Mouse (Mus musculus): ENCODE results near the gene Scn8a.
A peak's percentile ranks its signal among the peaks of the same experiment; 100 is the strongest.

Scn8a gene

DNA sequence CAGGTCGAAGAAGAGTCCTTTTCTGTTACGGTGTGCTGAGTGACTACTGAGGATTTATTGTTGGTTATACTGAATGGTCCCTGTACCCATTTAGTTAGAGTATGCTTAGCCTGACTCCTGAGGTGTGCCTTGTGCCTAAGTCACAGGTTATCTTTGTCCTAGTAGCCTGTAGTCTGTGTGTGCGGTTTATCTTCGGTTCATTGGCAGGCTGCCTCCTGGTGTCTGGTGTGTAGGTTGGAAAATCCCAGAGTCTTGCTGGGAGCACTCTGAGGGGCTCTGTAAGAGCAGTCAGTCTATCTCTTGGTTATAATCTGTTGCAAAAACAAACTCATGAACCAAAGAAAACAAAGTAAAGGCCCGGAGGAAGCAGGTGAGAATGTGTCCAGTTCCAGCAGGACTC, 11.7 kb downstream of the Scn8a start:
- no peak for DNase-seq

GRCm38 (mm10) chr15:100884481-100884880, 14.8 kb downstream of the Scn8a start:
- DNase-seq, result no peak

GRCm38 (mm10) chr15:100891962-100892361, 22.3 kb downstream of the Scn8a start:
- no peak for DNase-seq

GRCm38 (mm10) chr15:100896502-100896901, 26.8 kb downstream of the Scn8a start:
- DNase-seq, result no peak

DNA sequence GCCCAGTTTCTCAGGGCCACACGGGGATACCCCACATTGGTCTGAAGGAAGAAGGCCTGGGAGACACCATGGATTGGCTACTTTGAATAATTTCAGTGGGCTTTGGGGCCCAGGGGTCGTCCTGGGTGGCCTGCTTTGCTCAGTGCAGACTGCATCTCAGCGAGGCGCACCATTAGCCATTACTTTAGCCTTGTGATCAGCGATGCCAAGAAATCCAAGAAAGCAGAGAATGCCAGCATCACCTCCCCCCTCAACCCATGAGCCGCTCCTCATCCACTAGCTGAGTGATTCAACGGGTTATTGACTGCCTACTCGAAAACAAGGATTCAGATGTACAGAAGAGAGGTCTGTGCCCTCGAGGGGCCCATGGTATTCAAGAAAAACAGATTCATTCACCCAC, 34.2 kb downstream of the Scn8a start:
- DNase-seq, result no peak

DNA sequence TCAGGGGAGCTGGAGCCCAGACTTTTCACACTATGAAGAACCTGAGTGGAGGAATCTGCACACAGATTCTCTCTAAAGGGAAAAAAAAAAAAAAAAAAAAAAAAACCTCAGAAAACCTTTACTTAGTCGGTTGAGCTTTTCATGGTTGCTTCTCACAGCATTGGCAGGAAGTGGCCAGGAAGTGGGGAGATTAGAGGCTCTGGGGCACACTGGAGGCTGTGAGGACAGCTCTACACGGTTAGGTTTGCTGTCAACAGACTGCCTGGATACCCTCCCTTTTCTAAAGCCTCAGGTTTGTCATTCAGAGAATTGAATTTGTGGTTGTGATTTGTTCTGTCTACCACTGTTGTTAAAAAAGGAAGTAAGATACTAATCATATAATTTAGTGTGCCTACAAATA, 35.3 kb downstream of the Scn8a start:
- DNase-seq, result peak; percentile 68

GRCm38 (mm10) chr15:100905751-100906150, 36.1 kb downstream of the Scn8a start:
- no peak for DNase-seq

- no peak for DNase-seq
These were observed 39.2 kb downstream of the Scn8a start for GRCm38 (mm10) chr15:100908817-100909216.

- DNase-seq, result no peak
These were observed 40.1 kb downstream of the Scn8a start for GRCm38 (mm10) chr15:100909734-100910163.

DNA sequence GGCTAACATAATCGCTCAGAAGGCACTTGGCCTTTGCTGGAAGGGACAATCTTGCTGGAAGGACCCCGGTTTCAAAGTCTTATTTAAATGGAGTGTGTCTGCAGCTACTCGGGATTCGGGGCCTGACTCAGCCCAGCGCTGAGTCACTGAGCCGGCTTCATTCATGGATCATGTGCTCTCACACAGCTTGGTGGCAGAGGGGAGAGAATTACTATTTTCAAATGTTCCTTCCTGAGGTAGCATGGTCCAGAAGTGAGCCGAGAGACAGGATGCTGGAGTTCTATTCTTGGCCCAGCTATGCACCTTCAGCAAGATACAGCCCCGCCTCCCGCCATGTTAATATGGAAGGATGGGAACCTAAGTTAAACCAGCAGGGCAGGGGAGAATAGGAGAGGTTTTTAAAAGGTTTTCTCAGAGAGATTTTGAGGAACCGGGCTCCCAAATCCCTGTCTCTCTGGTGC, 40.8 kb downstream of the Scn8a start:
- DNase-seq, result no peak

DNA sequence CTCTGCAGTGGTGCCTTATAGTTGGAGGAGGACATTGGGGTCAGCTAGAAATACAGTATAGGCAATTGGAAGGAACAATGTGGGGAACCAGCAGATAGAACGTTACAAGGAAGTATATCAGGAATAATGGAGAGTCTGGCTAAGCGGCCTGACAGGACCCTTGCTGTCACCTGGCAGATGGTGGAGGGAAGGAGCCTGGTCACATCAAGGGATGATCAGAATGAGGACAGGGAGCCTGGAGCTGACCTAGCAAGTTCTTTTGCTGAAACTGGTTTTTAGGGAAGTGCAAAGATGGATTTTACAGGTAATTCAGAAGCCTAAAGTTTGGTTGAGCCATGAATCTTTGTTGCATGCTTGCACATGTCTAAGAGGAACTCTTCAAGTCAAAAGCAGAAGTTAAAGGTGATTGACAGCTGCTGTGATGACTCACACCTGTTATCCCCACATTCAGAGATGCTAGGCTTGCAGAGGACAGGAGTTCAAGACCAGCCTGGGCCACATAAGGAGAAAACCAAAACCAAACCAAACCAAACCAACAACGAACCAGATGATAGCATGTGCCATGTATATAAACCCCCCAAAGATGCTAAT, 43.1 kb downstream of the Scn8a start:
- DNase-seq, result no peak

DNA sequence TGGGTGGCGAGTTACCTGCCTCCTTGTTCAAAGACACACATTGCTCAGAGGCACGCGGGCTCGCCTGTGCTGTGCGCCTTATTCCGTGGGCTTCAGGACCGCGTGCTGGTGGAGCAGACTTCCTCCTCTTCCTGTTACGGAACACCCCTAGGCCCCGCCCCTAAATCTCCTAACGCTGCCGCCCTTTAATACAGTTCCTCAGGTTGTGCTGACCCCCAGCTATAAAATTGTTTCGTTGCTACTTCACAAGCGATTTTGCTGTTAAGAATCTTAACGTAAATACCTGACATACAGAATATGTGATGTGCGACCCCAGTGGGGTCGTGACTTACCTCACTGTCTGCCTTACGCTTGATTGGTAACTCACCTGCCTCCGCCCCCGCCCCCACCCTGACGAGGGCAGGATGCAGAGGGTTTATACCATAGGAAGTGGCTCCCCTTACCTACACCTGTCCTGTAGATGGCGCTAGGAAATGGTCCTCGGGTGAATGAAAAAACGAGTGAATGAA, 45.1 kb downstream of the Scn8a start:
- DNase-seq, result peak; percentile 18

- DNase-seq, result no peak
These were observed 48.4 kb downstream of the Scn8a start for GRCm38 (mm10) chr15:100918046-100918445.

- DNase-seq, result no peak
These were observed 52.6 kb downstream of the Scn8a start for GRCm38 (mm10) chr15:100922210-100922609.

DNA sequence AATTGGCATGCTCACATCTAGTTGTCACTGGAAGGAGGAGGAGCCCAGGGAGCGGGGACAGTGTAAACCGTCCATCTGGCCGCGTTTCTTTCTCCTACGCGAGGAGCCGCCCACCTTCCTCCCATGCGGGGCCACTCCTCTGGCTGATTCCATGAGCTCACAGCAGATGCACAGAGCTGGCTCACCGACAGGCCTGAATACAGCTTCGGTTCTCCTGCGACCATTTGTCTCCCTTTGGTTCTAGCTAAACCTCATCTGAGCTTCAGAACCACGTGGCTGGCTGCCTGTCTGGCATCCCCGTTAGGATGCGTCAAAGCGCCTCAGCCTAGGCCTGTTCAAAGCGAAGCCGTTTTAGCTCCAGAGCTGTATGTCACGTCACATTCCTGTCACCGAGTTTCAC, 53.8 kb downstream of the Scn8a start:
- no peak for DNase-seq

DNA sequence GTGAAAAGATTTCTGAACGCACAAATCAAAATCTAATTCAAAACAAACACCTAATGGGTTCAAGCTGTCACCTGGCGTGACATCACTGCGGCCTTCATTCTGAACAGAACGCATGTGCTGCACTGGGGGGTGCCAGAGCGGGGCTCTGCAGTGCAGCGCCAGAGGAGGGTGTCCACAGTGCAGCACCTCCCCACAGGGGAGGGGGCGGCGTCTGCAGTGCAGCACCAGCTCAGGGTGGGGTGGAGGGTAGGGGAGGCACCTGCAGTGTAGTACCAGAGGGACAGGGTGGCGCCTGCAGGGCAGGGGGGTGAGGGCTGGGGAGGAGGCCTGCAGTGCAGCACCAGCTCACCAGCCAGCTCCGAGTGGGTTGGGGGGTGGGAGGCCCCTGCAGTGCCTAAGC, 55.3 kb downstream of the Scn8a start:
- no peak for DNase-seq

GRCm38 (mm10) chr15:100930477-100930876, 60.8 kb downstream of the Scn8a start:
- no peak for DNase-seq

DNA sequence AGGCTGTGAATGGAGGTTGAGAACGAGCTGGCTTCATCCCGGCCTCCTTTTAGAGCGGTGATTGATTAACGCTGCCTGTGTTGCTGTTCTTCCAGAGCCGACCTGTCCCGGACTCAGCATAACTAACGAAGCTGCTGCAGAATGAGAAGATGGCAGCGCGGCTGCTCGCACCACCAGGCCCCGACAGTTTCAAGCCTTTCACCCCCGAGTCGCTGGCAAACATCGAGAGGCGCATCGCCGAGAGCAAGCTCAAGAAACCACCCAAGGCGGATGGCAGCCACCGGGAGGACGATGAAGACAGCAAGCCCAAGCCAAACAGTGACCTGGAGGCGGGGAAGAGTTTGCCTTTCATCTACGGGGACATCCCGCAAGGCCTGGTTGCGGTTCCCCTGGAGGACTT, 66.5 kb downstream of the Scn8a start:
- DNase-seq, result no peak

- no peak for DNase-seq
These were observed 78.7 kb downstream of the Scn8a start for GRCm38 (mm10) chr15:100948383-100948782.

- no peak for DNase-seq
These were observed 79.5 kb downstream of the Scn8a start for GRCm38 (mm10) chr15:100949169-100949568.

- DNase-seq, result no peak
These were observed 81.8 kb downstream of the Scn8a start for GRCm38 (mm10) chr15:100951491-100951890.

- DNase-seq, result no peak
These were observed 82.6 kb downstream of the Scn8a start for GRCm38 (mm10) chr15:100952292-100952691.

DNA sequence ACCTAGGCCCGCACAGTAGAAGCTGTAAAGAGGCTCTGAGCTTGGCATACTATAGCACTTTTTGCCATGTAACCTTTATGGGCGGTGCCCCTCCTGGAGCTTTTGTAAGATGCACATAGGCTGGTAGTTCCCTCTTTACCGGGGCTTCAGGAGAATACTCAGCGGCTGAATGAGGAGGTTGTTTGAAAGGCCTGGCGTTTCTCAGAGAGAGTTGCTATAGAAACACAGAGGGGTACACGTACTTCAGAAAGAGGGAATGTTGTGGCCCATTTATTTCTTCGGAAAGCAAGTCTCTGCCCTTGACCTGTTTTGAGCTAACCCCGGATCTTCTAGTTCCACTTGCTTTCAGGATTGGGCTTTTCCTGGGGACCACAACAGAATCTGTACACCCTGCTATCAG, 83.2 kb downstream of the Scn8a start:
- DNase-seq, result no peak

DNA sequence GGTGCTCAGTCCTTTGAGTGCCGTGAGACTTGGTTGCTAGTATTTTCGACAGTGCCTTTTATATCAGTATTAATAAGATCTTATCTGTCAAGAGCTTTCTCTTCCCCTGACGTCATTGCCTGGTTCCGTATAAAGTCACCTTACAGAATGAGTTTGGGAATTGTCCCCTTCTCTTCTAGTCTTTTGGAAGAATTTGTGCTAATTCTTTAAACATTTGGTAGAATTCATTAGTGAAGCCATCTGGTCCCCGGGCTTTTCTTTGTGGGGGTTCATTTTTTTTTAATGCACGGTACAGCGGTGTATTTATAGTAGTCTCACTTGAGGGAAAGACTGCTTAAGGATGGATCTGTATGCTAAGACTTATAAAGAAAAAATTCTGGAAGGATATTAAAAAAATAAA, 84.3 kb downstream of the Scn8a start:
- DNase-seq, result no peak

DNA sequence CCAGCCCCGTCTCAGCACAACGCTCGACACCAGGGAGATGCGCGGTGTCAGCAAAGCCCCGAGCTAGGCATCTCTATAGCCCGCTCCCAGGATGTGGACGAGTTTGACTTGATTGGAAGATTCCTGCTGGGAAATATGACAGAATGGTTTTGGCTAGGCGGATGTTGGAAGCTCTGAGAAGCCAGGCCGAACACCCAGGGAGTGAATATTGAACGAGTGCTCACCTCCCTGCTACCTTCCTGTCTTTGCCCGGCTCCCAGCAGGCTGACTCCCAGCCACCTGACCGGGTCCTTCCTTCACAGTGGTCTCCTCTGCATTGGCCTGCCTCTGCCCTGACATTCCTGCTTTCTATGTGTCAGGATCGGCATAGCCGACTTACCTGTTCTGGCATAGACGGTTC, 85.1 kb downstream of the Scn8a start:
- no peak for DNase-seq

All from thymus, postnatal 4 days (tissue).